Mouse (Mus musculus) testis, adult 2 months (tissue): Measurements from ENCODE around the gene Fbxw21. TPM values are rescaled to one million over a fixed set of nuclear protein-coding genes. Genes with fewer than 3 reads are reported as not detected.

Experiments
- H3K27ac ChIP-seq: fragments of 200-500 bp; 2 replicates; pipeline ENCODE4 v1.5.1; 2012; ENCODE audit warnings: low read depth, low read length; ENCODE audit not compliant: control insufficient read depth, insufficient read depth
- H3K27me3 ChIP-seq: fragments of 200-500 bp; 2 replicates; pipeline ENCODE4 v1.6.1; 2012; ENCODE audit warnings: mild to moderate bottlenecking, low read length, moderate library complexity; ENCODE audit not compliant: control insufficient read depth, insufficient read depth
- H3K36me3 ChIP-seq: fragments of 200-500 bp; 2 replicates; pipeline ENCODE4 v1.6.1; 2012; ENCODE audit warnings: mild to moderate bottlenecking, low read length; ENCODE audit not compliant: control insufficient read depth, insufficient read depth
- H3K4me1 ChIP-seq: fragments of 200-500 bp; 2 replicates; pipeline ENCODE4 v1.6.1; 2012; ENCODE audit warnings: low read length; ENCODE audit not compliant: control insufficient read depth, insufficient read depth
- H3K4me3 ChIP-seq: fragments of 200-500 bp; 2 replicates; pipeline ENCODE4 v1.5.1; 2012; ENCODE audit warnings: low read depth, mild to moderate bottlenecking, low read length, moderate library complexity, mixed read lengths; ENCODE audit not compliant: control insufficient read depth
- CTCF ChIP-seq: fragments of 200-500 bp; IDR thresholded peaks from 2 replicates; pipeline ENCODE4 v1.5.1; 2012; ENCODE audit warnings: low read depth, mild to moderate bottlenecking, inconsistent platforms, low read length, moderate library complexity; ENCODE audit not compliant: control insufficient read depth, insufficient read depth, insufficient replicate concordance
- POLR2A ChIP-seq: fragments of 200-500 bp; IDR thresholded peaks from 2 replicates; pipeline ENCODE4 v1.6.1; 2012; ENCODE audit warnings: low read depth, mild to moderate bottlenecking, inconsistent platforms, low read length, moderate library complexity; ENCODE audit not compliant: control insufficient read depth
- polyA plus RNA-seq: library from polyadenylated mRNA; depleted of rRNA; stranded (reverse); fragments of >200 nt; gene quantifications from 2 replicates; pipeline ENCODE4 v1.2.3, GENCODE M21; 2012

Gene Fbxw21
- polyA plus RNA-seq, 1 experiment, result not detected

DNA sequence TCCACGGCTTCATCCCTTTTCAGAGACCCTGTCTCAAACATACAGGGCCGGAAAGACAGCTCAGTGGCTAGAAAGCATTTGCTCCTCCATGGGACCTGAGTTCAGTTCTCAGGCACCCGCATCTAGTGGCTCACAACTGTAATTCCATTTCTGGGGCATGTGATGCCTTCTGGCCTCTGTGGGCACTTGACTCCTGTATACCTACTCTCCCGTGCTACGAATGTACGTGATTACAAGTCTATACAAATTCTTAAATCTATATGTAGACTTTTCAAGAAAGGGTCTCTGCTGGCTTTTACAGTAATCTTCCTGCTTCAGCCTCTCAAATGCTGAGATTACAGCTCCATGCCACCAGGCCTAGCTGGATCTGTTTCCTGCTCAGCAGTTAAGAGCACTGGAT, 40.9 kb downstream of the Fbxw21 start:
- Histone ChIP-seq H3K4me1 (no peaks in the 10 kb centered on the region), H3K36me3 (no peaks in the 10 kb centered on the region), H3K27me3 (no peaks in the 10 kb centered on the region), H3K4me3 (no peak overlapping the region), H3K27ac (no peak overlapping the region)
- no peak for TF ChIP-seq POLR2A
- TF ChIP-seq CTCF, result no peak

DNA sequence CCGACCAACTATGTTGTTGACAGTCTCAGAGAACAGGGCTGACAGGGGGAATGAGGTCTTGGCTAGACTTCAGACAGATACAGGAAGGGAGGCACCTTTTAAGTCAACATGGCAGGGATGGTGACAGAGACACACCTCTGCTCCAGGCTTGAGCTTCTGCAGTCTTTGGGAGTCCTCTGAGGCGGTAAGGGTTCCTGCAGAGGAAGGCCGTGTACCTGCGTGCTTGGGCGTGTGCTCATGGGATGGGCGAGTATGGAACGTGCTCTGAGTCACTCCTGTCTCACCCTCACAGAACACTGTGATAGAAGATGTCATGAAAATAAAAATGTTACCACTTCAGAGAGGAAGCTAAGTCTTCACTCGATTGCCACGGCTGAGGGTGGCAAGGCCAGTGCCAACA, 42.3 kb downstream of the Fbxw21 start:
- Histone ChIP-seq H3K27ac (no peak overlapping the region), H3K4me3 (no peak overlapping the region), H3K27me3 (no peaks in the 10 kb centered on the region), H3K36me3 (no peaks in the 10 kb centered on the region), H3K4me1 (no peaks in the 10 kb centered on the region)
- TF ChIP-seq POLR2A (no peak), CTCF (no peak)

GRCm38 (mm10) chr9:109118106-109118505, 43.7 kb downstream of the Fbxw21 start:
- no peaks in the 10 kb centered on the region for H3K36me3 ChIP-seq

GRCm38 (mm10) chr9:109116205-109116604, 45.6 kb downstream of the Fbxw21 start:
- Histone ChIP-seq H3K4me3 (no peak overlapping the region), H3K27ac (no peak overlapping the region), H3K27me3 (no peaks in the 10 kb centered on the region), H3K4me1 (no peaks in the 10 kb centered on the region), H3K36me3 (no peaks in the 10 kb centered on the region)
- TF ChIP-seq POLR2A (no peak), CTCF (no peak)

More at GRCm38 (mm10) chr9:109118106-109118505, 43.7 kb downstream of the Fbxw21 start:
- no peak overlapping the region for H3K27ac ChIP-seq
- H3K27me3 ChIP-seq, result no peaks in the 10 kb centered on the region
- no peaks in the 10 kb centered on the region for H3K4me1 ChIP-seq
- no peak for TF ChIP-seq POLR2A
- no peak for TF ChIP-seq CTCF
- H3K4me3 ChIP-seq, result no peak overlapping the region

GRCm38 (mm10) chr9:109114871-109115270, 47.0 kb downstream of the Fbxw21 start:
- TF ChIP-seq POLR2A (no peak), CTCF (no peak)
- H3K27me3 ChIP-seq, result no peaks in the 10 kb centered on the region
- no peak overlapping the region for H3K4me3 ChIP-seq
- H3K27ac ChIP-seq, result no peak overlapping the region
- H3K4me1 ChIP-seq, result no peaks in the 10 kb centered on the region
- H3K36me3 ChIP-seq, result no peaks in the 10 kb centered on the region

DNA sequence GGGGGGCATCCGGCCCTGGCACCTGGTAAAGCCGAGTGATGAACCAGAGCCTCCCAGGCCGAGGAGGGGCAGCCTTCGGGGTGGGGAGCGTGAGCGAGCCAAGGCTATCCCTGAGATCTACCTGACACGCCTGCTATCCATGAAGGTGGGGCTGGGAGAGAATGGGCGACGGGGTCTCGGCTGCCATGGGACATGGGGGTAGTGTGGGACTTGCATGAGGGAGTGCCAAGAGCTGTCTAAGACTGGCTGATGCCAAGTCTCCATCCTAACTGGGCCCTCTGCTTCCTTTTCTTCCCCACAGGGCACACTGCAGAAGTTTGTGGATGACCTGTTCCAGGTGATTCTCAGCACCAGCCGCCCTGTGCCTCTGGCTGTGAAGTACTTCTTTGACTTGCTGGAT, 47.6 kb downstream of the Fbxw21 start:
- Histone ChIP-seq H3K27me3 (no peaks in the 10 kb centered on the region), H3K4me1 (no peaks in the 10 kb centered on the region), H3K4me3 (no peak overlapping the region), H3K27ac (no peak overlapping the region), H3K36me3 (no peaks in the 10 kb centered on the region)
- TF ChIP-seq POLR2A (no peak), CTCF (no peak)

- Histone ChIP-seq H3K27me3 (no peaks in the 10 kb centered on the region), H3K4me3 (no peak overlapping the region), H3K36me3 (no peaks in the 10 kb centered on the region), H3K4me1 (no peaks in the 10 kb centered on the region), H3K27ac (no peak overlapping the region)
- TF ChIP-seq POLR2A, result no peak
- no peak for TF ChIP-seq CTCF
Measured at GRCm38 (mm10) chr9:109113331-109113730, 48.5 kb downstream of the Fbxw21 start.

- H3K36me3 ChIP-seq, result no peaks in the 10 kb centered on the region
- TF ChIP-seq POLR2A (no peak), CTCF (no peak)
- no peak overlapping the region for H3K27ac ChIP-seq
- no peaks in the 10 kb centered on the region for H3K4me1 ChIP-seq
- H3K27me3 ChIP-seq, result no peaks in the 10 kb centered on the region
- H3K4me3 ChIP-seq, result no peak overlapping the region
Measured at GRCm38 (mm10) chr9:109111591-109111990, 50.2 kb downstream of the Fbxw21 start.
